Comparison of ENCODE assay signal across 16 mouse cellular contexts in the genomic region with DNA sequence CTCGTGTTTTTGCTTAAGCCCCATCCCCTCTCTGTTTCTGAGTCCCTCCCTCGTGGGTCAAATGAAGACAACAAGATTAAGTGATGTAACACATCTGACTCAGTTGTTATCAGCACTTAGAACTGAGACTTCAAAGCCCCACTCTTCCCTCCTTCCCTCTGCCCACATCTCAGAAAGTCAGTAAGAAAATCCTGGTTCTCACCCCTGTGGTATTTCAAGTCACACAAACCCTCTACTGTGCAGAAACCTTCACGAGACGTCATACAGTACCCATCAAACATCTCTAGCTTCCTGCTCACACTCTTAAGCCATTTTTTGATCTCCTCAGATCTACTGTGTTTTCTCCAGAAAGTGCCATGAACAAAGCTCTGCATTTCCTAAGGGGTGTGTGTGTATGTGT.
"Had no signal": no experiment of that assay in that cellular context is flagged by ENCODE, and none has a peak within 500 bp of the region (broad histone marks: within the 10 kb centered on the region; RNA-seq: fewer than 3 reads in every experiment).

No protein-coding gene starts in this region.

- H3K4me1 ChIP-seq: limb, embryonic 13.5 days; liver, embryonic 15.5 days; midbrain, embryonic 10.5 days; midbrain, embryonic 15.5 days; stomach, embryonic 15.5 days had no signal

- H3K4me2 ChIP-seq: limb, embryonic 13.5 days; liver, embryonic 11.5 days; liver, embryonic 15.5 days; midbrain, embryonic 15.5 days; stomach, embryonic 15.5 days had no signal

- H3K27me3 ChIP-seq: limb, embryonic 13.5 days; liver, embryonic 15.5 days; midbrain, embryonic 15.5 days; stomach, embryonic 15.5 days had no signal

- H3K4me3 ChIP-seq: layer of hippocampus, adult 2 months; limb, embryonic 13.5 days; liver, embryonic 15.5 days; midbrain, embryonic 10.5 days; midbrain, embryonic 15.5 days; stomach, embryonic 15.5 days had no signal

- H3K36me3 ChIP-seq: limb, embryonic 13.5 days; liver, embryonic 15.5 days; midbrain, embryonic 10.5 days; midbrain, embryonic 15.5 days; stomach, embryonic 15.5 days had no signal

- H3K9me3 ChIP-seq: limb, embryonic 13.5 days; liver, embryonic 15.5 days; midbrain, embryonic 10.5 days; midbrain, embryonic 15.5 days; stomach, embryonic 15.5 days had no signal

- DNase-seq: kidney, adult 18-20 months; kidney, postnatal 10 days; kidney, postnatal 4 days; left cerebral cortex, postnatal 4 days; lung, adult 2 months; lung, postnatal 4 days; right cerebral cortex, postnatal 14 days; thymus, postnatal 36 days had no signal

- H3K27ac ChIP-seq: layer of hippocampus, adult 2 months; limb, embryonic 13.5 days; liver, embryonic 15.5 days; midbrain, embryonic 10.5 days; midbrain, embryonic 15.5 days; stomach, embryonic 15.5 days had no signal

- H3K9ac ChIP-seq: limb, embryonic 13.5 days; liver, embryonic 15.5 days; midbrain, embryonic 15.5 days; stomach, embryonic 15.5 days had no signal

- ATAC-seq: lung, postnatal 0 days; midbrain, embryonic 15.5 days had no signal
